Mouse (Mus musculus): Measurements from ENCODE around the gene Pitpnc1.

DNA sequence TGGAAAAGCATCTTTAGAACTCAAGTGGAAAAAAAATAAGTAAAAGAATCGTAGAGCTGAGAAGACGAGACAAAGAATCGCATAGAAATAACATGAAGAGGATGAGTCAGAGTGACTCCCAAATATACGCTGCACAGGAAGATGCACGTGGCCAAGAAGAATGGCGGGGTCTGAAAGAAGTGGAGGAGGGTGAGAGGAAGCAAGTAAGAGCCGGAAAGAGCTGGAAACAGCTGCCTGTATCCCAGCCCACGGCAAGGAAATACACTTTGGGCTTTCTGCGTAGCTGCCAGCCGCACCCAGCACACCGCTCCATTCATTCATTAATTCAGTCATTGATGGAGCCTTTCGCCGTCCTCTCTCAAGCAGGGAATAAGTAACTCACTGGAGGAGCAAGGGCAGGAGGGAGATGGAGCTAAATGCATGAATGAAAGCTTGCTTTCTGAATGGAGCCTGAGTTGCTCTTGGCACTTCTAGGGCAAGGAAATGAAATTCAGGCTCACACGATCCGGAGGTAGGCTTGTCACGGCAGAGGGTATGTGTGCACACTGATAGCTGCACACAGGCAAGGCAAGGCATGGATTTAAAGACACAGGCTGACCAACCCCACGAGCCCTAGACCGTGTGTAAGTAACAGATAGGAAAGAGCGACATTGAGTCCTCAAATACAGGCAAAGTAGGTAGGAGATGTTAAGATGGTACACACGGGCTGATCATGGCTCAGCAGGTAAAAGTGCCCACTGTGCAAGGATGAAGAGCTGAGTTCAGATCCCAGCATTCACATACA, 160.0 kb downstream of the Pitpnc1 start:
- TF ChIP-seq CEBPB (IDR thresholded peaks at IDR 0.05; ENCODE audit: low read depth) (no peak), CTCF (IDR thresholded peaks at IDR 0.05; ENCODE audit: control insufficient read depth, insufficient read depth, insufficient read length) (no peak), USF1 (IDR thresholded peaks at IDR 0.05; ENCODE audit: low read depth) (no peak), MYOD1 (IDR thresholded peaks at IDR 0.05; ENCODE audit: control insufficient read depth, insufficient read length, low read depth) (no peak), MAX (IDR thresholded peaks at IDR 0.05) (no peak), MYOG (IDR thresholded peaks at IDR 0.05; ENCODE audit: control insufficient read depth, extremely low read depth, insufficient read length) (no peak), FOSL1 (IDR thresholded peaks at IDR 0.05; ENCODE audit: insufficient read depth, low read length, poor library complexity, severe bottlenecking) (no peak)

All from C2C12 (cell line).